28 mouse cellular contexts compared by ENCODE assay signal in the genomic region with DNA sequence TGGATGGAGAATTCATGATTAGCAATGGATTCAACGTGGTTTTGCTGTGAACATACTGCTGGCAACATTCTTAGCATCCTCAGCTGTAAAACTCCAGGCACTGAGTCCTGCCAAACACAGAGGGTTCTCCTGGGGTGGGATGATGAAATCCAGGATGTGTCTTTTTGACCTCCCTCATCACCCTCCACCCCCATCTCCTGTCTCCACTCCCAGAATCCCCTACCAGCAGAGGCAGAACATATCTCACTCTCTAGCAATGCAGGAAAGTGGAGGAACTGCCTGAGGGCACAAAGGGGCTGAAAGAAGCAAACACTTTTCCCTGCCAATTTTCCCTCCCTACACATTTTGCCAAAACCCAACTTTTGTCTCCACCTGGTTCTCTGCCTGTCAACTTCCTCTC. TPM values are rescaled to one million over a fixed set of nuclear protein-coding genes. Genes with fewer than 3 reads are reported as not detected.
"Had no signal": no experiment of that assay in that cellular context is flagged by ENCODE, and none has a peak within 500 bp of the region (broad histone marks: within the 10 kb centered on the region; RNA-seq: fewer than 3 reads in every experiment).

No protein-coding gene starts in this region.

- DNase-seq: kidney, adult 8-10 months; kidney, postnatal 10 days; kidney, postnatal 36 days; liver; lung, adult 18-20 months; lung, postnatal 10 days; lung, postnatal 36 days; retina, postnatal 1 day; right cerebral cortex, postnatal 25 days; thymus, adult 2 months; thymus, postnatal 14 days had no signal

- H3K4me1 ChIP-seq: kidney, embryonic 15.5 days; limb, embryonic 10.5 days; limb, embryonic 13.5 days; liver, embryonic 12.5 days; liver, embryonic 15.5 days; lung, embryonic 15.5 days; megakaryocyte, embryonic 14.5 days; midbrain, embryonic 10.5 days; midbrain, embryonic 13.5 days; neural tube, embryonic 13.5 days had no signal

- H3K9me3 ChIP-seq: kidney, embryonic 15.5 days; limb, embryonic 10.5 days; limb, embryonic 13.5 days; liver, embryonic 12.5 days; liver, embryonic 15.5 days; lung, embryonic 15.5 days; megakaryocyte, embryonic 14.5 days; midbrain, embryonic 10.5 days; midbrain, embryonic 13.5 days; neural tube, embryonic 13.5 days had no signal

- H3K4me3 ChIP-seq: kidney, embryonic 15.5 days; limb, embryonic 10.5 days; limb, embryonic 13.5 days; liver, embryonic 12.5 days; liver, embryonic 15.5 days; lung, embryonic 15.5 days; megakaryocyte, embryonic 14.5 days; midbrain, embryonic 10.5 days; midbrain, embryonic 13.5 days; myocyte; neural tube, embryonic 13.5 days had no signal

- H3K36me3 ChIP-seq: kidney, embryonic 15.5 days; limb, embryonic 10.5 days; limb, embryonic 13.5 days; liver, embryonic 12.5 days; liver, embryonic 15.5 days; lung, embryonic 15.5 days; midbrain, embryonic 10.5 days; midbrain, embryonic 13.5 days; neural tube, embryonic 13.5 days had no signal

- H3K27ac ChIP-seq: kidney, embryonic 15.5 days; limb, embryonic 10.5 days; limb, embryonic 13.5 days; liver, embryonic 12.5 days; liver, embryonic 15.5 days; lung, embryonic 15.5 days; midbrain, embryonic 10.5 days; midbrain, embryonic 13.5 days; neural tube, embryonic 13.5 days; stomach, postnatal 0 days had no signal

- H3K27me3 ChIP-seq: limb, embryonic 13.5 days; liver, embryonic 12.5 days; liver, embryonic 15.5 days; lung, embryonic 15.5 days; midbrain, embryonic 13.5 days; neural tube, embryonic 13.5 days had no signal

RNA-seq across cellular contexts. Expression of a gene that starts 46.1 kb away (rescaled TPM):
- total RNA-seq: monocyte, adult 5-6 weeks; neutrophil, adult 5-6 weeks had no signal
- polyA plus RNA-seq: liver, embryonic 15.5 days; midbrain, embryonic 10.5 days; myocyte; small intestine, adult 2 months; spleen, adult 2 months; stomach, embryonic 14.5 days; stomach, postnatal 0 days had no signal
